Mouse (Mus musculus): ENCODE data around the gene Esd. TPM values are rescaled to one million over a fixed set of nuclear protein-coding genes. Genes with fewer than 3 reads are reported as not detected.

Esd gene
- polyA plus RNA-seq, 1 experiment, result 394 TPM

DNA sequence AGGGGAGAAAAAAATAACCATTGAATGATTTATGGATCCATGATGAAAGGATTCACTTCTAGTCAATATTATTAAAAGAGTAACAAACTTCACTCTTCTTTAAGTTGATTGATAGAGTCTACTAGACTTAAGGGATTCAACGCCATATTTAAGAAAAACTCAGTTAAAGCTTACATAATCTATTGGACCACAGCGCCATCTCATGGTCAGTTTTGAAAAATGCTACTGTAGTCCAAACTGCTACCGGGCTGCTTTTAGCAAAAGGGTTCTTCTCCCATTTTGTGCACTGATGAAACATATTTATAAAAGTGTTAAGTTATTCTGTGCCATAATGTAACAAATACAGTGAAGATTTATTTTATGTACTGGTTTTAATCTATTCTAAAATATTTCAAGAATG lies 23.0 kb upstream of the Esd start:
- Histone ChIP-seq H3K4me1 (ENCODE audit: control insufficient read depth, insufficient read depth, low read length) (no peaks in the 10 kb centered on the region), H3K27me3 (replicated peaks; ENCODE audit: control insufficient read depth, insufficient read depth, low read length) (no peaks in the 10 kb centered on the region), H3K27ac (ENCODE audit: insufficient read depth, low read depth, low read length) (no peak overlapping the region), H3K4me3 (ENCODE audit: insufficient read depth, low read depth, low read length) (no peak overlapping the region), H3K36me3 (ENCODE audit: control insufficient read depth, insufficient read depth, low read length) (no peaks in the 10 kb centered on the region)
- peak; percentile 37 for DNase-seq
- 13% methylated on average over 3 of the region's 3 CpGs for WGBS
- TF ChIP-seq POLR2A (IDR thresholded peaks at IDR 0.05; ENCODE audit: low read depth, low read length), result no peak
- TF ChIP-seq CTCF (conservative IDR thresholded peaks at IDR 0.05; ENCODE audit: insufficient read depth, insufficient read length, low read depth, low read length), result peak; percentile 11; the same call in 1 of the 2 replicates

DNA sequence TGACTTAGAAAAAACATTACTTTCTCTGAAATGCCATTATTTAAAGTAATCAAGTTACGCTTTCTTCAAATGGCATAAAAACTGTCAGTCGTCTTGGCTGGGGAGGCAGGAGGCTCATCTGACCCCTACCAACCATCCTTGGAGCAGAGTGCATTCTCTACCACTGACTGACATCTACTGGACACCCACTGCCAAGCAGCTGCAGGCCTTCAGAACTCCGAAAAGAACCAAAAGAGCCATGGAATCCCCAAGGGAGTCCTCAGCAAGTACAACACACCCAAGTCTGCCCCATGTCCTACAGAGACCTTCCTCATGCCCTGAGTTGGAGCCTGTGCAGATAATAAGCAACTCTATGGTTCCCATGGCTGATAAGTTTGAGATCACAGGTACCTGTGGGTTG lies 8.6 kb upstream of the Esd start:
- Histone ChIP-seq H3K4me1 (ENCODE audit: control insufficient read depth, insufficient read depth, low read length) (no peaks in the 10 kb centered on the region), H3K27ac (ENCODE audit: insufficient read depth, low read depth, low read length) (no peak overlapping the region), H3K36me3 (ENCODE audit: control insufficient read depth, insufficient read depth, low read length) (no peaks in the 10 kb centered on the region), H3K4me3 (ENCODE audit: insufficient read depth, low read depth, low read length) (no peak overlapping the region), H3K27me3 (replicated peaks; ENCODE audit: control insufficient read depth, insufficient read depth, low read length) (no peaks in the 10 kb centered on the region)
- 48% methylated on average over 3 of the region's 3 CpGs for WGBS
- TF ChIP-seq CTCF (conservative IDR thresholded peaks at IDR 0.05; ENCODE audit: insufficient read depth, insufficient read length, low read depth, low read length), result peak; percentile 53
- TF ChIP-seq POLR2A (IDR thresholded peaks at IDR 0.05; ENCODE audit: low read depth, low read length), result no peak
- peak; percentile 21 for DNase-seq

DNA sequence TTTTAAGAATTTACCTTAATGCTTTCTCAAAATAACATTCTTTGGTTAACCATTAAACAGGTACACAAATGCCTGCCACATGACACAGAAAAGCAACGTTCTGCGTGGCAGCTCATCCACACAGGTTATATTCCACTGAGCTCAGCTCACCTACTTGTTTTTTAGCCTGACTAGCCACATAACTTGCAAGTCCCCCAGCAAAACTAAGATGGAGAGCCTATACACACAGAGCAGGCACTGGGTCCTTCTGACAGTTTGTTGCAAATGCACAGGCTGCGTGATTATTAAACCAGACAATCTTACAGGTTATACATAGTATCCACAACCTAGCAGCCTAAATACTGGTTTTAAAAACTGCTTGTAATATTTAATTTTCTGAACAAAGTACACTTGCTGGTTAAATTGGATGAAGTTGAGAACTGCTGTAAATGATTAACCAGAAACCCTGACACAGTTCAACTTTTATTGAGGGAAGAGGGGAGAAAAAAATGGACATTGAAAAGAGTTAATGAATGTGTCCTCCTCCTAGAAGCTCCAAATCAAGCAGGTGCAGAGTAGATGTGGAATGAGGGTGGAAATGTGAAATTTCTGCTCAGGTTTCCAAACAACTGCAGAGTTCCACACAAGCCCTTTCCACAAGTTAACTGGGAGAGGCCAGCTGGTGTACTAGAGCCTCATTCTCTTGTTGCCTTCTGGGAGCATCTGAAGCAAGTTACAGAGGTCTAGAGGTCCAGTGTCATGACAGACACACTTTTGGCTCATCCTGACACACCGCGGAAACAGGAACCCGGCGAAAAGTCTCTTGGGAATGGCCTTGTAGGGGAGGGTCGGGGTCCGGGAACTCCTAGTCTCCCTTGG lies 647 bp upstream of the Esd start:
- Histone ChIP-seq H3K4me3 (ENCODE audit: insufficient read depth, low read depth, low read length) (peak overlapping the region; percentile 50), H3K27me3 (replicated peaks; ENCODE audit: control insufficient read depth, insufficient read depth, low read length) (no peaks in the 10 kb centered on the region), H3K4me1 (ENCODE audit: control insufficient read depth, insufficient read depth, low read length) (peaks cover 3% of the 10 kb centered on the region; the same call in 1 of the 2 replicates), H3K36me3 (ENCODE audit: control insufficient read depth, insufficient read depth, low read length) (no peaks in the 10 kb centered on the region; the same call in 1 of the 2 replicates), H3K27ac (ENCODE audit: insufficient read depth, low read depth, low read length) (peak overlapping the region; percentile 96)
- DNase-seq, result peak; percentile 88
- WGBS, result 12% methylated on average over 9 of the region's 9 CpGs
- no peak for TF ChIP-seq POLR2A (IDR thresholded peaks at IDR 0.05; ENCODE audit: low read depth, low read length)
- TF ChIP-seq CTCF (conservative IDR thresholded peaks at IDR 0.05; ENCODE audit: insufficient read depth, insufficient read length, low read depth, low read length), result no peak

DNA sequence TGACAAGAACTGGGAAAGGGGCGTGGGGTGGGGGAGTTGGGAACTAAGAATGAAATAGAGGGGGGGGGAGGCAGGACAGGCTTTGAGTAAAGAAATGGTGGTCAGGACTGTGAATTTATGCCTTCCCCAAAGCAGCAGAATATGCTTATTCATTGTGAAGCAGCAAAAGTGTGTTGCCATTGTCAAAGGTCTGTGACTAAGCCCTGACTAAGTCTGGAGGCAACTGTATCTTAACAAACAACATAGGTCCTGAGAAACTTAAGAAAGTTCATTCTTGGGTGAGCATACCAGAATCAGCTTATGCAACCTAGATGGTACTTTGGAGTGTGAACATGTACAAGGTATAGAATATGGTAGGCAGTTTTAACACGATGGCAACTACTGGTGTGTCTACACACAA lies 1.3 kb downstream of the Esd start:
- Histone ChIP-seq H3K27ac (ENCODE audit: insufficient read depth, low read depth, low read length) (peak overlapping the region; percentile 77; the same call in 1 of the 2 replicates), H3K4me3 (ENCODE audit: insufficient read depth, low read depth, low read length) (peak overlapping the region; percentile 98), H3K4me1 (ENCODE audit: control insufficient read depth, insufficient read depth, low read length) (peaks cover 3% of the 10 kb centered on the region; the same call in 1 of the 2 replicates), H3K36me3 (ENCODE audit: control insufficient read depth, insufficient read depth, low read length) (peaks cover 3% of the 10 kb centered on the region; the same call in 1 of the 2 replicates), H3K27me3 (replicated peaks; ENCODE audit: control insufficient read depth, insufficient read depth, low read length) (no peaks in the 10 kb centered on the region)
- 29% methylated on average over 2 of the region's 2 CpGs for WGBS
- DNase-seq, result peak; percentile 16
- TF ChIP-seq CTCF (conservative IDR thresholded peaks at IDR 0.05; ENCODE audit: insufficient read depth, insufficient read length, low read depth, low read length) (no peak), POLR2A (IDR thresholded peaks at IDR 0.05; ENCODE audit: low read depth, low read length) (no peak)

DNA sequence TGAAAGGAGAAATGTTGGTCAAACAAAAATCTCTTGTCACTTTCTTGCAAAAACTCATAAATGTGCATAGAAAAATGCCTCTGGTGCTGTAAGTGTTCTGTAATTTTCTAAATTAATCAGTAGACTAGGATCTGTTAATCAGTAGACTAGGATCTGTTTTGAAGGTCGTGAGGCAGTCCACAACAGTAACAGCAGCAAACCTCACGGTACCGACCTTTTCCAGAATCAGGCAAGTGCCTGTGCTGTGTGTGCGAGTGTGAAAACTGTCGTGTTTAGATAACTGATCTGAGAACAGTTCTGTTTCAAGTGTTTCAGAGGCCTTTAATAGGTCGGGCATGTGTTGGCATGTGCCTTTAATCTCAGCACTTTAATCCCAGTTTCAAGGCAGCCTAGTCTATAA lies 3.4 kb downstream of the Esd start:
- H3K27me3 ChIP-seq (replicated peaks; ENCODE audit: control insufficient read depth, insufficient read depth, low read length), result no peaks in the 10 kb centered on the region
- 31% methylated on average over 6 of the region's 6 CpGs for WGBS
- H3K36me3 ChIP-seq (ENCODE audit: control insufficient read depth, insufficient read depth, low read length), result peaks cover 13% of the 10 kb centered on the region
- peak; percentile 75 for DNase-seq
- H3K27ac ChIP-seq (ENCODE audit: insufficient read depth, low read depth, low read length), result peak overlapping the region; percentile 97
- no peak for TF ChIP-seq POLR2A (IDR thresholded peaks at IDR 0.05; ENCODE audit: low read depth, low read length)
- TF ChIP-seq CTCF (conservative IDR thresholded peaks at IDR 0.05; ENCODE audit: insufficient read depth, insufficient read length, low read depth, low read length), result no peak
- peaks cover 3% of the 10 kb centered on the region; the same call in 1 of the 2 replicates for H3K4me1 ChIP-seq (ENCODE audit: control insufficient read depth, insufficient read depth, low read length)
- peak overlapping the region; percentile 43 for H3K4me3 ChIP-seq (ENCODE audit: insufficient read depth, low read depth, low read length)

DNA sequence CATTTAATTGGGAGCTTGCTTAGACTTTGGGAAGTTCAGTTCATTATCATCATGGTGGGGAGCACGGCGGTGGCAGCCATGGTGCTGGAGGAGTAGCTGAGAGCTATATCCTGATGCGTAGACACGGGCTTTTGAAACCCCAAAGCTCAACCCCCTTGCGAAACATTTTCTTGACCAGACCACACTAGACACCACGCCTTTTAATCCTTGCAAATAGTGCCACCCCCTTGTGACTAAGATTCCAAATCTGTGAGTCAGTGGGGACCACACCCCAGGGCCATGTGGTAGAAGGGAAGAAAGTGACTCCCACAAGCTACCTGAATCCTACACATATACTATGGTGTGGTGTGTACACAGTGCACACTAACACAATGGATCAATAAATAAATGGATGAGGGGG lies 4.8 kb downstream of the Esd start:
- H3K27ac ChIP-seq (ENCODE audit: insufficient read depth, low read depth, low read length), result no peak overlapping the region
- peaks cover 3% of the 10 kb centered on the region; the same call in 1 of the 2 replicates for H3K4me1 ChIP-seq (ENCODE audit: control insufficient read depth, insufficient read depth, low read length)
- no peak overlapping the region for H3K4me3 ChIP-seq (ENCODE audit: insufficient read depth, low read depth, low read length)
- no peaks in the 10 kb centered on the region for H3K27me3 ChIP-seq (replicated peaks; ENCODE audit: control insufficient read depth, insufficient read depth, low read length)
- TF ChIP-seq POLR2A (IDR thresholded peaks at IDR 0.05; ENCODE audit: low read depth, low read length), result no peak
- TF ChIP-seq CTCF (conservative IDR thresholded peaks at IDR 0.05; ENCODE audit: insufficient read depth, insufficient read length, low read depth, low read length), result no peak
- H3K36me3 ChIP-seq (ENCODE audit: control insufficient read depth, insufficient read depth, low read length), result peaks cover 13% of the 10 kb centered on the region
- DNase-seq, result no peak
- 87% methylated on average over 6 of the region's 6 CpGs for WGBS

DNA sequence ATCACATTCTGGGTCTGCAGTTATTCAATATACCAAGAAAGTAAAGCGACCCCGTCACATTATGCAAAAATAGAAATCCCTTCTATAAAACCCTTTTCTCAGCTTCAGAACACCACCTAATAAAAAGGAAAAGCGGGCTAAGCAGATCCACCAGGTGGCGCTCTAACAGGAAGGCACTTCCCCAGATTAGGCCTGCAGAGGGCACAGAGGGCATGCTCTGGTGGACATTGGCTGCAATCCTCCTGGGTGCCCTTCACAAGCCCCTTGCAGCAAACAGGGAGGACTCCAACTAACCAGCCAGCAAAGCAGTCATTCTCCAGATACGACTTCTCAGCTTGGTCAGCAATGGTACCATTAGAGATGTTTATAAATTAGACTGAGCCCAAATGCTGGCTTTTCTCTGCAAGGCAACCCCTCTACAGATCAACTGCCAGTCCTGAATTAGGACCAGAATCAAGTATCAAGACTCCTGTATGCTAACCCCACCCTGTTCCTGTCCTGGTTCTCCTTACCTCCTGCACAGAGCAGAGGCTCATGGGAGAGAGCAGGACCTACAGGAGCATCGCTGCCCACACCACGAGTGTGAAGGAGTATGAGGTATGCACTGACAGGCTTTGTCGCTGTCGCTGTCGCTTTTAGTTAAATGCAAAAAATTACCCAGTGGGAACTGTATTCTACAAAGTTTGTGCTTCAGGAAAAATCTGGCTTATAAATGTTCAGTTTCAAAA lies 32.3 kb downstream of the Esd start:
- no peaks in the 10 kb centered on the region for H3K4me1 ChIP-seq (ENCODE audit: control insufficient read depth, insufficient read depth, low read length)
- TF ChIP-seq POLR2A (IDR thresholded peaks at IDR 0.05; ENCODE audit: low read depth, low read length) (no peak), CTCF (conservative IDR thresholded peaks at IDR 0.05; ENCODE audit: insufficient read depth, insufficient read length, low read depth, low read length) (peak; percentile 90)
- no peaks in the 10 kb centered on the region for H3K27me3 ChIP-seq (replicated peaks; ENCODE audit: control insufficient read depth, insufficient read depth, low read length)
- 60% methylated on average over 10 of the region's 10 CpGs for WGBS
- H3K36me3 ChIP-seq (ENCODE audit: control insufficient read depth, insufficient read depth, low read length), result 0 out of 2 replicates have a peak, but pooled peaks cover under 1% of the 10 kb centered on the region
- H3K27ac ChIP-seq (ENCODE audit: insufficient read depth, low read depth, low read length), result no peak overlapping the region
- DNase-seq, result peak; percentile 74
- no peak overlapping the region for H3K4me3 ChIP-seq (ENCODE audit: insufficient read depth, low read depth, low read length)

All from kidney, adult 2 months (tissue).